Mouse (Mus musculus) layer of hippocampus, adult 9-10 months (tissue): Measurements from ENCODE around the gene Sec22a.

ENCODE experiments used
- DNase-seq: peaks from one replicate; pipeline ENCODE4 v3.0.0; 2022; ENCODE audit warnings: low spot score

The Sec22a gene

DNA sequence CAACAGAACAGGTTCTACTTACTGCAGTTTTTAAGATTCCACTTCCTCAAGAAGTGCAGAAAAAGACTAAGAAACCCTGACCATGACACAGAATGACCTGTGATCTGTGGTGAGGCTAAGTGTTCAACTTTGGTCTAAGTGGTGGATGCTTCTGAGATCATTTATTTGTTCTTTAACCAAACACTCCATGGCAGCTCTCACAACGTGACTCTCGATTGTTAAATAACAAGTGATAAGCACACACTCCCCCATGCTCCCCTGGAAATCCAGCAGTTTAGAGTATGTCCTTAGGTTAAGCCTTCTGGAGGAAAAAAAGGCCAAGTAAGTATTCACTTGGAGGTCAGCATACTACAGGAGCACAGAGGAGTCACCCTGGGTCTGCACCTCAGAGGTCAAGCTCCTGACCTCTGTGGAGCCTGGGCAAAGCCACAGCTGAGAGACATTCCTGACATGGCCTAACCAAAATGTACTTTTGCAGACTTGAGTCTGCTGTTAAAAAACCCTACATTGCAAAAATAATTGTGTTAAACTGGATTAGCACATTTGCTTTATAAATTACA lies 53.1 kb downstream of the Sec22a start:
- no peak for DNase-seq

DNA sequence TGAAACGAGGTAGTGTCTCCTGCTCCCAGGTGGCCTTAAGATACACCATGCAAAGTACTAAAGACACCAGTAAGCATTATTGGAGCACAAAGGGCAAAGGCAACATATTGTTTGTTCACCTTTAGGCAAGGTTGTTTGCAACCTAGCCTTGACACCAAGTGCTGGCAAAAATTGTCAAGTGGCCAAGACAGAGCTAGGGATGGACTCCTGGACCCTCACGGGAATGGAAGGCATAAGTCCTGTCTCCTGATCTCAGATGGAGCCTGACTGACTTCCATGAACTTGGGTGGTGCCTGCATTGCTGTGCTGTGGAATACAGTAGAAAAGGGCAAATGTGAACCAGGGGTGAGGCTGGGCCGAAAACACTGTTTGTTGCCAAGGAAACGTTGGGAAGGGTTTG lies 54.1 kb downstream of the Sec22a start:
- DNase-seq, result no peak

DNA sequence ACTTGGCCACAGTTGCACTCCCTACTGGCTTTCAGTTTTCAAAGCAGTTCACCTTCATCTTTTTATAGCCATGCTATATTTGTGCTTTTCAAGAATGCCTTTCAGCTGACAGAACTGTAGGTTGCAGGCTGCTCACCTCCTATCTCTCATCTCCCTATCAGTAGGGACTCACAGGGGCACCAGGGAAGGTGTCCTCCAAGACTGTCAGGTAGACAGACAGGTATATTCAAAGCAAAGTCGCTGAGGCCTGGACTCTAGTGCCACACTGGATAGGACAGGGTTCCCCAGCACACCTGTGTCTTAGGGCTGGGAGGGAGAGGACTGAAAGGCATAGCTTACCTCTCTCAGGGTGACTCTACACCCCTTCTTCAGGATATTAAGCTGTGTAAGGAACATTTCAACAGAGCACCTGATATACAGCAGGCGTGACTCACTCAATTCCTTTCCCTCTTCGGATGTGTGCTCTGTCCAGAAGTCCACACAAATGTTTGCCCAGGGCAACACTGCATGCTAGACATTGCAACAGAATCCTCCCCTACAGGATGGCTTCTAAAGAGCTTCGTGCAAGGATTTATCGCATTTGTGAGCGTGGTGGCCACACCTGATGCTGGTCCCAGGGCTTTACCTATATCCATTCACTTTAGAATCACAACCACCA lies 55.1 kb downstream of the Sec22a start:
- DNase-seq, result no peak

DNA sequence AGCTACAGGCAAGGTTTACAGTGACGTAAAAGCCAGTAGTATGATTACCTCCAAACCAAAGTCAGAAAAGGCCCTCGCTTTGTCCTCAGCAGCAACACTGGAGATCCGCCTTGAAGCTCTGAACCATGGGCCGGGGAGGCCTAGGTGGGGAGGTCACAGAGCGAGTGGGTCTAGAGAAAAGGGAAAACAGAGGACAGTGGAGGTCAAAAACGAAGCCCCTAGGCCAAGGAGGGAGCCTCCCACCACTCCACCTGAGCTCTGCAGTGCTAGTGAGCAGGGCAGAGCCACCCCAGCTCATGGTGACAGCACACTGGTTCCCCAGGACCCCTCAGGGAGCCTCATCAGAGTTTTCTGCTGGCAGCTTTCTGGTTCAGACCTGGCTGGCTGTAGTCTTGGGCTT lies 55.7 kb downstream of the Sec22a start:
- DNase-seq, result no peak

DNA sequence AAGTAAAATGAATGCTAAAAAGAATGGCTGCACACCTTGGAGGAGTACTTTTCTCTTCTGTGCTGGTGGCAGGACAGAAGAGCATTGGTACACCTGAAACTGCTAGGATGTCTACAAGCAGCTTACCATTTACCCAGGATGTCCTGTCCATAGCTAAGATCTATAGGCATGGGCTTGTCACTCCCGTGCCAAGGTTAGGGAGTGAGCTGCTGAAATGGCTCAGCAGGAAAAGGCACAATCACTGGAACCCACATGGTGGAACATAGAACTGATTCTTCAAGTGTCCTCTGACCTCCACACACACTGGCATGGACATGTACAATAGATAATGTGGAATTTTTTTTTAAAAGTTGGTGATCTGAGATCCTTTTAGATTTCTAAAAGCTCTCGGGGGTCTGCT lies 56.4 kb downstream of the Sec22a start:
- no peak for DNase-seq

DNA sequence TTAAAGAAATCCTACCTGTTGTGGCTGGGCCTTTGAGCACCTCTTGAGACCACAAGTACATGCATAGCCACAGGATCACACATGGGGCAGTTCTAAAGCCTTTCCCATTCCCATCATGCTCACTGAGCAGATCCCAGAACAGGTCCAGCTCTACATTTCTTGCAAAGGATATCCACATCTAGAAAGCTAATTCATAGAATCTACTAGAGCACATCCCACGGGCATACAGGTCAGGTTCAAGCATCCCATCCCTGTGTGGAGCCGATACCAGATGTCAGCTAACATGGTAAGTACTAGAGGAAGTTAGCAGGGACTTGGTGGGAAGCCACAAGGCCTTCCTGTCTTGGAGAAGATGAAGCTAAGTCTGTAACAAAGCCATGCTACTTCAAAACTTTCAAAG lies 57.1 kb downstream of the Sec22a start:
- no peak for DNase-seq

DNA sequence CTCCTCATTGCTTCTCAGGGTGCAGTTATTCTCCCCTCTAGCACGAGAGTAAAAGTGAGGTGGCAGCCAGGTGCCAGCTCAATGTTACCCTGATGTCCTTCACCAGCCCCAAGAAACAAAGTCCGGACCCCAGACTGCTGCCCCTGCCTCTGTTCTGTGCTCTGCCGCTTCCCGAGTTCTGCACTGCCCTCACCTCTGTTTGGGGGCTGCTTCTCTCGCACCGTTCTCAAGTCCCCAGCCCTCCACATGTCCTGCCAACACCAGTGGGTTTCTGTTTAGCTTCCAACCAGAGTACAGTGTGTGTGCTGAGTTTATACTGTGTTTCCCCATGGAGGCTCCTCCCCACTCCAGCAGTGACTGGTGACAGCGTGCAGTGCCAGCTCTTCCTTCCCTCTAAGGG lies 58.5 kb downstream of the Sec22a start:
- DNase-seq, result no peak

DNA sequence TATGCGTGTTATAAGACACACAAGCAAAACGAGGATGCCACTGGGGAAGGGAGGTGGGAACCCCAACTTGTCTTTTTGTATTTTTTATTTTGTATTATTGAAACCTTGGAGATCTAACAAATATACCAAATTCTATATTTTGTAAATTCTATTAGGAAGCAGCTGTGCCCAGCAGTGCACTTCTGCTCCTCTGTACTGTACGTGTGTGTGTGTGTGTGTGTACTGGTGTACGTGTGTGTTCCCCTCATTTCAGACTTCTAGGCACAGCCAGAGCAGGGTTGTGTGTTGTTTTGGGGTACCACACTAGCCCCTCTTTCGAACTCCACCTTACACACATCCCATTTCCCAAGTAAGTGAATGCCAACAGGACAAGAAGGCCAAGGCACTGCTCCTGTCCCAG lies 59.3 kb downstream of the Sec22a start:
- no peak for DNase-seq

DNA sequence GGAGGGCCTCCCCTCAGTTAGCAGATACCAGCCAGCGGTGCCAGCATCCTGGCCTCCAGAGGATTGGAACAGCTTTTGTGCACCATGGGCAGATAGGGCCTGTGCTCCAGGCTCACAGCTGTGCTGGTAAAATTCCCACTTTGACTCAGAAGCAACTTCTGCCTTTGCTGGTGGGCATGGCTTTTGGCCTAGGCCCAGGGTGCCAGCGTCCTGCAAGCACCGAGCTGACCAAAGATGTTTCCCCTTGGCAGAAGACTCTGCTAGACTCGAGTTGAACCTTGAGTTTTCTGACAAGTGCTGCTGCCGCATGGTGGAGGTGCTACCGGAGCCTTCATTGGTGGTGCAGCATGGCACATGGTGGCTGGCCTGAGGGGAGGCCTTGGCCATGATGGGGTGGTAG lies 60.0 kb downstream of the Sec22a start:
- no peak for DNase-seq

DNA sequence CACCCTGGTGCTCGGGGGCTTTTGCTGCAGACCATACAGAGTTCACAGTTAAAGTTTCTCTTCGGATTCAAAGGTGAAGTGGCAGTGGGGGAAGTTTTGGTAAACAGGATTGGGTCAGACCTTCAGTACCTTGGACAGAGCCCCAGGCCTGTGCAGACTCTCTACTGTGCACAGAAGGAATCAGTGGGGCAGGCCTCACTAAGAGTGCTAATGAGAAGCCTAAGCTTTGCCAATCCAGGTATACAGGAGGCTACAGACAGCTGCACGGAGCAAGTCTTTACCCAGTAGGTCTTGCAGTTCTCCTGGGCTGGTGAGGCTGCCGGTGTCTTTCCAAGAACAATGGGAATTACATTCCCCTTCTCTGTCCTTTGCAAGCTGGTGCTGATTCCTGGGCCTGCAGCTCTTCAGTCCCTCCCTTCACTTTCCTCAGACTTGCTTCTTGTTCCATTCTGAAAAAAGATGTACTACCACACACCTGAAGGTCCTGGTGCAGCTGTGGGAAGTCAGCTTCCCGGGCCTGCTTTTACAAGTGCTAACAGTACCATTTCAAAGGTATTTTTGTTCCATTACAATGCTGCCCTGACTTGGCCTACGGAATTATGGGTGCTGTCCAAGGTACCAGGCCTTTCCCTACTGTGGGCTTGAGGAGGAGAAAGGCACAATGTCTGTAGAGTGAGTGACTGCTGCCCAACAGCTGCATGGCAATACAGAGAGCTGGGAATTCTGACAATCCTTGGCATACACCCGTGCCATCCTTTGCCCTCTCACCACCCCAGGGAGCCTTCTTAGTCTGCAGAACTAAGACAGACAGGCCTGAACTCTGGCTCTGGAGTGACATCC lies 61.1 kb downstream of the Sec22a start:
- no peak for DNase-seq

DNA sequence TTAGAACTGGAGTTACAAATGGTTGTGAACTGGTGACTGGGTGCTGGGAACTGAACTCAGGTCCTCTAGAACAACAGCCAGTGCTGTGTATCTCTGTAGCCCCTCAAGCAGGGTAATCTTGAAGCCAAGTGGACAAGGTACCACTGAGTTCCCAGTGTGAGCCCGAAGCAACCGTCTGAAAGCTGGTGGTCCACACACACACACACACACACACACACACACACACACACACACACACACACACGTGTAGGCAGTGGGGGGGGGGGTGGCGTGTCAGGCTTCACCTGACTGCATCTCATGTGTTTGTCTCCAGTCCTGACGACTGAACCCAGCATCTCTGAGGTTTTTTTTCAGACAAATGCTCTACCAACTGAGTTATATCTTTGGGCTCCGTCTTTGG lies 63.6 kb downstream of the Sec22a start:
- no peak for DNase-seq

DNA sequence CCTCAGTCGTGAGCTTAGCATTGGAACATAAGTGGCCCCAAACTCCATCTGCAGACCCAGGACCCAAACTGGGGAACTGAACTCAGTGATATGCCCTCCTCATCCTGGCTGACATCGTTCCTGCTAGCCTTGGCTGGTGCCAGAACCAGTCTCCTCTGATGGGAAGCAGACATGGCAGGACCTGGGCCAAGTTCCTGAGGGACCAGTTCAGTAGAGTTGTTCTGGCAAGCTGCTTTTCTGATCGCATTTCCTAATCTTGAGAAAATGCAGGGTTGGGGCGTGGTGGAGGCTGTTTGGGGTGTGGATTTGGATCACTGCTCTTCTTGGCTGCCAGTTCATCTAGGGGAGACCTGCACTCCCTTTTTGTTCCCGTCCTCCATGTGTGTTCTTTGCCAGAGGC lies 65.9 kb downstream of the Sec22a start:
- no peak for DNase-seq

DNA sequence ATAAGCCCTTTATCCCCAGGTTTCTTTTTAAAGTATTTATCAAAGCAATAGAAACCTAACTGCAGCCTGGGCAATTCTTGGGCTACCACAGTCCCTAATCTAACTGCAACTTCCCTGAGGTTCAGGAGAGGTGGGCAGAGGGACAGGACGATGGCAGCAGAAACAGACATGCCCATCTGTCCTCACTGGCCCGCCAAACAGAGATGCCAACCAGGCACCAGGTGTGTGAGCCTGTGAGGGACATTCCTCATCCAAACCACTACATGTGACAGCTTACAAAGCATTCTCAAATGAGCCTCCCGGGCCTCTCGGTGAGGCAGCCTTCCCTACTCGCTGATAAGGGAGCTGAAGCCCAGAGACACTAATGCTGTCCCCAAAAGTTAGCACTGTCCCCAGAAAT lies 76.5 kb downstream of the Sec22a start:
- DNase-seq, result no peak

DNA sequence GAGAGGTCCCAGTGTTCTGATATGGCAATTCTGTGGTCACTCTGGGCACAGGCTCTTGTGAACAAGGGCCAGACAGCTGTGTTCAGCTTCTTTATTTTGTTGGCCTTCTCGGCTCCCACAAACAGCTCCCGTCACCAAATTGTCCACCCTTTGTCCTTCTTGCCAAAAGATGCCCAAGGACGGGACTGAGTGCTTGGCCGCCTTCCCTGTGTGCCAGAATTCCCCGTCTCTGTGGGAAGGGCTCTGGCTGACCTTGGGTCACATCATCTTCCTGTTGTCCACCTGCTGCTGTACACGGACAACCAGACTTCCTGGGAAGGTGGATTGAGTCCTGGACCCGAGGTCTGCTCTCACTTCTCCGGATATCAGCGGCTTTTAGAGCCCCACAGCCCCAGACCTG lies 77.9 kb downstream of the Sec22a start:
- DNase-seq, result no peak

DNA sequence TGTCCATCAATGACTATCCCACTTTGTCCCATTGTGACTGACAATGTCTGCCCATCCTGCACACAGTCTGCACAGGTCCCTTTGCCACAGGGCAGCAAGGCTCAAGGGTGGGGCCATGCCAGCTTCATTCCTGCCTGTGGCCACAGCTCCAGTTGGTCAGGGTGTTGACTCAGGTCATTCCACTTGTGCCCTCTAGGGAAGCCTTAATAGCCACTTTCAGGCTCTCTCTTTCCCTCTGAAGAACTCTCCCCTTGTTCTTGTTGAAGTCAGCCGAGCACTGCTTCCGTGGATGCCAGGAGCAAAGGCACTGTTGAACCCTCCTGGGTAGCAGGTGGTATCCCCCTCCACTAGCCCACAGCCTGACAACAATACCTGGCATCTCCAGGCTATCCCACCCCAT lies 81.3 kb downstream of the Sec22a start:
- no peak for DNase-seq

DNA sequence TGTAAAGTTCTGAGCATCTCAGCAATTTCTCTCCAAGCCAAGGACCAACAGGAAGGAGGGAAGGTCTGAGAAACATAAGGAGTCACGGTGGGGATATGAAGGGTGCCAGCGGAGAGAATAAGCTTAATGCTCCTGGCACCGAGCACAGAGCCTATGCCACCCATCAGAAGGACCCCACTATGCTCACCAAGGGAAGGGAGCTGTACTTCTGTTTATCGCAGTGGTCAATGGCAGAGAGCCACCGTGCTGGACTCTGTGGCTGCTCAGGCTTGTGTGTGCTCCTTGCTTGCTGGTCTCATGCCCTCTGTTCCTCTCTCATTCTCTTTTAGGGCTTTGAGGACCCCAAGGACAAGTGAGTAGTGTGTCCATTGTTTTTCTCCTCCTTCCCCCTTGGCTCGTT lies 85.6 kb downstream of the Sec22a start:
- no peak for DNase-seq

DNA sequence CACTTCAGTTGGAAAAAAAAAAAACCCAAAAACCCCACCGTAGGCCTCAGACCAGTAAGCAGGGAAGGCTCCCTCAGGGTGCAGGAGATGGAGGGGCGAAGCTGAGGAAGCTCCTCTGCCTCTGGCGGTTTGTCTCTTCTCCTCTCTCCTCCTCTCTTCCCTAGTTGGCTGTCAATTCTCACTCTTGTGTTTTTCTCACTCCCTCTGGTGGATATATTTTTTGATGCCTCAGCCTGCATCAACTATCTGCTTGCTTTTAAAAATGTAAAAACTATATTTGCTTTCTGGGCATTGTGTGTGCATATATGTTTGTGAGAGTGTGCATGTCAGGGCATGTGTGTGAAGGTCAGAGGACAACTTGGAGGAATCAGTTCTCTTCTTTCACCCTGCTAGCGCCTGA lies 91.3 kb downstream of the Sec22a start:
- DNase-seq, result no peak

DNA sequence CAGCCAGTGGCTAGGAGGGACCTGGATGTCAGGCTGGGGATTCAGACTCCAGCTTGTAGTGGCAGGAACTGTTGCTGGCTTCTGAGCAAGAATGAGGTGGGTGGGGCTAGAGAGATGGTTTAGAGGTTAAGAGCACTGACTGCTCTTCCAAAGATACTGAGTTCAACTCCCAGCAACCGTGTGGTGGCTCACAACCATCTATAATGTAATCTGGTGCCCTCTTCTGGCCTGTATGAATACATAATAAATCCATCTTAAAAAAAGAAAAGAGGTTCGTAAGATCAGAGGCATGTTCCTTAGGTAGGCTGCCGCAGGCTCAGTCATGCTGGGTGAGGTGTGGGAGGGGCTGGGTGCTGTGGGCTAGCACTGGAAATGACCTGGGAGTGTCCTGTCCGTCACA lies 92.1 kb downstream of the Sec22a start:
- DNase-seq, result no peak

DNA sequence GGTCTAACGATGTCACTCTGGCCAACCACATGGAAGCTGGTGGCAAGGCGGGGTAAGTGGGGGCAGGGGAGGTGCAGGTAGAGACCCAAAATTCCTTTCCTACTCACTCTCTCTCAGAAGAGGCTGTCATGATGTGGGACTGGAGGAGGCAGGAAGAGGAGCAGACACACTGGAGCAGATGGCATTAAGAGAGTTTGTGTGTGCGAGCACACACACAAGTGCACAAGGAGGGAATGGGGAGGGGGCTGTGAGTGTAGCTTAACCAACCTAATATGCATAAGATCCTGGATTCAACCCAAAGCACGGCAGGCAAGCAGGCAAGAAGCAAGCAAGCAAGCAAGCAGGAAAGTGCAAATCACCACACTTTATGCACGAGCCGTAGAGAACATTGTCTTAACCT lies 92.8 kb downstream of the Sec22a start:
- DNase-seq, result no peak

DNA sequence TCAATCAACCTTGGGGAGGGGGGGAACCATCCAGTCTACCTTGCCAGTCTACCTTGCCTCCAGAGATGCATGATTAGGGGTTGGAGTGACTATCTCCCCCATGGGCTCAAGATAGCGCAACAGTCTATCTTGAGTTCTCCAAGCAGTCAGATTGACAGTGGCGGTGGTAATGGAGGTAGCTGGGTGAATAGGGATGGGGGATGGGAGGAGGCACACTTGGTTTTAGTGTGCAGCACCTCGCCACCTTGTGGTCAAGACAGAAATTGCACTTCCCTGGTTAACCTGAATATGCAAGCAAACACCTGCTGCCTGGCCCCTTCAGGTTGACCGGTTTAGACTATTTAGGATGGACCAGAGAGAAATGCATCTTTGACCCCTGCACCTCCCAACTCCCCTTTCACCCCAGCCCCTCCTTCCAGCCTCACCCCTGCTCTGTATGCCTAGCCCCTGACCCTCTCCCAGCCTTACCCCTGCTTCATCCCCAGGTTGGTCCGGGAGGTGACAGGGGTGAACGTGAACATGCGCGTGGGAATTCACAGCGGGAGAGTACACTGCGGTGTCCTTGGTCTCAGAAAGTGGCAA lies 93.3 kb downstream of the Sec22a start:
- peak; percentile 82 for DNase-seq
